Mouse (Mus musculus) heart, adult 2 months (tissue): ENCODE measurements around the gene Frem1.

Source experiments
- CTCF ChIP-seq: fragments of 200-600 bp; IDR thresholded peaks from 2 replicates; pipeline ENCODE4 v1.8.1; 2022; ENCODE audit warnings: antibody characterized with exemption, mild to moderate bottlenecking, moderate library complexity
- POLR2A ChIP-seq: fragments of 200-500 bp; IDR thresholded peaks from 2 replicates; pipeline ENCODE4 v1.6.1; 2011; ENCODE audit warnings: mild to moderate bottlenecking, low read depth, low read length, control low read depth; ENCODE audit not compliant: insufficient read depth

DNA sequence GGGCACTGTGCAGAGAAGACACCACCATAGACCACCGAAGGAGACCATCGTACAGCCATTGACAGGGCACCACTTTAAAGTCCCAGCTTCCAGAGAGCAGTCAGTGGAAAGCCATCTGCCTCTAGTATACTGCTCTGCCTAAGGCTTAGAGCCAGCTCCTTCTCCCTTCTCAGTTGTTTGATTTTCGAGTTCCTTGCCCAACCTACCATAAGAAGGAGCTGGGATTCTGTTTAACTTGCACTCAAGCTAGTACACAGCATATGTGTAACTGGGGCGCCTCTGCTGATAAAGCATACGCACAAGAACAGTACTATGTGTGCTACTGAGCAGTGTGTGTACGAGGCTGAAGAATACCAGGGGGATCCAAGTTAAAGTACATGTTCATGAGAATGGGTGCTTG is 173.0 kb downstream of the Frem1 start:
- no peak for TF ChIP-seq POLR2A
- no peak for TF ChIP-seq CTCF
